Mouse (Mus musculus): ENCODE results near the gene 4930556J24Rik. TPM values are rescaled to one million over a fixed set of nuclear protein-coding genes. Genes with fewer than 3 reads are reported as not detected.

4930556J24Rik gene
- polyA plus RNA-seq, 1 experiment from 2014 or later, result 0.17 TPM

DNA sequence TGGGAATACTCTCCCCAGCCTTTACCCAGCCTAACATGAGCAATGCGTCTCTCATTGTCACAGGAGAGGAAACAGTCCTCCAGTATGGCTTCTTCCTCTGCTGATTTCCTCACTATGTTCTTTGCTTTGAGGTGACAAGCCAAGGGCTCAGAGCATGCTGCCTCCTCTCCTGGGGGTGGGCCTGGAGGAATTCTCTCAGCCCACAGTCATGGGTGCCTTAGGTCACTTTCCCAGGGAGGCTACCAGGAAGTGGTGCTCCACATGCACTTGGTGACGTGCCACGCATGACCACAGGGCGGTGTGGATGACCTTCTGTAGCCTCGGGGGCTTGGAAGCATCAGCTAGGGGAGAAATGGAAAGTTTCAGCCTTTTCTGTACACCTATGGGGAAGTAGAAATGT, 18.9 kb upstream of the 4930556J24Rik start:
- no peak overlapping the region for H3K4me3 ChIP-seq (replicated peaks)
- no peak for ATAC-seq (ENCODE audit: insufficient read depth)
- no peak overlapping the region for H3K4me2 ChIP-seq
- no peak overlapping the region for H3K9ac ChIP-seq
- H3K36me3 ChIP-seq (replicated peaks), result no peaks in the 10 kb centered on the region
- WGBS (ENCODE audit: insufficient replicate concordance), result 50% methylated on average over 5 of the region's 5 CpGs
- no peaks in the 10 kb centered on the region for H3K4me1 ChIP-seq (replicated peaks)
- no peaks in the 10 kb centered on the region for H3K9me3 ChIP-seq (replicated peaks)
- no peak overlapping the region for H3K27ac ChIP-seq (replicated peaks)
- peaks cover 38% of the 10 kb centered on the region for H3K27me3 ChIP-seq

DNA sequence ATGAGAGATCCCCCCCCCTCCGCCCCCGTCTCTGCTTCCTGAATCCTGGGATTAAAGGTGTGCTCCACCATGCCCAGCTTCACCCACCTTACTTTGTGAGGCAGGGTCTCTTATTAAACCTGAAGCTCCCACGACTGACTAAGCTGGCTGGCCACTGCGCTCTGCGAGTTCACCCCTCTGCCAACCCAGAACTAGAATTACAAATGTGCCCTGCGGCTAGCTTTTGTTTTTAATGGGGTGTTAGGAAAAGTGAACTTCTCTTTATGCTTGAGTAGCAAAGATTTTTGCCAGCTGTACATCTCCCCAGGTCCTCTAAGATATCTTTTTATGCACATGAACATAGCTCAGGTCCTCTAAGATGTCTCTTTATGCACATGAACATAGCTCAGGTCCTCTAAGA, 17.3 kb upstream of the 4930556J24Rik start:
- Histone ChIP-seq H3K9ac (no peak overlapping the region), H3K27me3 (peaks cover 23% of the 10 kb centered on the region), H3K4me3 (replicated peaks) (no peak overlapping the region), H3K9me3 (replicated peaks) (no peaks in the 10 kb centered on the region), H3K27ac (replicated peaks) (no peak overlapping the region), H3K4me1 (replicated peaks) (no peaks in the 10 kb centered on the region), H3K36me3 (replicated peaks) (no peaks in the 10 kb centered on the region), H3K4me2 (no peak overlapping the region)
- WGBS (ENCODE audit: insufficient replicate concordance), result 66% methylated on average over 6 of the region's 6 CpGs
- no peak for ATAC-seq (ENCODE audit: insufficient read depth)

DNA sequence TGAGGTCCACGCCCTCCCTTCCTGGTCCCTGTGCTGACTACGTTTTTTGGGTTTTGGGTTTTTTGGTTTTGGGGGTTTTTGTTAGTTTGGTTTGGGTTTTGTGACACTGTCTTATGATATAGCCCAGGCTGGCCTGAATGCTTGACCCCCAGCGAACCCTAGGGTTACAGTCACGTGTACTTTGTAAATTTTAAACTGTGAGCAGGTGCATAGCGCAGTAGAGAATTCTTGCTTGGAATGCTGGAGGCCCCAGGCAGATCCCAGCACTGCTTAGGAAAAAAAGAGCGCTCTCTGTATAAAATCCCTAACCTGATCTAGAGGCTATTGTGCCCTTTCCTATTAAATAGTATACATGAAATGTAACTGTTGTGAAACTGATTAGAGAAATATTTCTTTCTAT, 16.6 kb upstream of the 4930556J24Rik start:
- Histone ChIP-seq H3K9me3 (replicated peaks) (no peaks in the 10 kb centered on the region), H3K27ac (replicated peaks) (no peak overlapping the region), H3K4me2 (no peak overlapping the region), H3K4me3 (replicated peaks) (no peak overlapping the region), H3K27me3 (peaks cover 15% of the 10 kb centered on the region), H3K9ac (no peak overlapping the region), H3K36me3 (replicated peaks) (no peaks in the 10 kb centered on the region), H3K4me1 (replicated peaks) (no peaks in the 10 kb centered on the region)
- no peak for ATAC-seq (ENCODE audit: insufficient read depth)
- WGBS (ENCODE audit: insufficient replicate concordance), result 65% methylated on average over 6 of the region's 6 CpGs

DNA sequence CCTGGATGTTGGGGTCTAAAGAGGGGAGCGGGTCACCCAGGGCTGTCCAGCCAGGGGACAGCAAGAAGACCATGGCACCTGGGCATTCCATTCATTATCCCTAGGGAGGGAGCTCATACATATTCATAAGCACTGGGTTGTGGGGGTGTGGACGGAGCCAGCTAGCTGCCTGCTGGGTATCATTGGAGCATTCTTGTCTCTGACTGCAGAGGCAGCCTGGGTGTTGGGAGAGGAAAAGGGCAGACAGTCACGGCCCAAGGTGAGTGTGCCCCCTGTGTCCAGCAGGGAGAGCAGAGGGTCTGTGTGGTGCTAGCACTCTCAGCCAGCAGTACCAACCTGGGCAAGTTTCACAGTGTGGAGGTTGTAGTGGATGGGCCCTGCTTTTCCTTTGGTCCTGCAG, 13.2 kb upstream of the 4930556J24Rik start:
- no peaks in the 10 kb centered on the region for H3K9me3 ChIP-seq (replicated peaks)
- no peak overlapping the region for H3K9ac ChIP-seq
- no peak overlapping the region for H3K27ac ChIP-seq (replicated peaks)
- no peak overlapping the region for H3K4me3 ChIP-seq (replicated peaks)
- H3K27me3 ChIP-seq, result peaks cover 9% of the 10 kb centered on the region
- no peak overlapping the region for H3K4me2 ChIP-seq
- H3K4me1 ChIP-seq (replicated peaks), result no peaks in the 10 kb centered on the region
- 51% methylated on average over 3 of the region's 3 CpGs for WGBS (ENCODE audit: insufficient replicate concordance)
- no peaks in the 10 kb centered on the region for H3K36me3 ChIP-seq (replicated peaks)
- no peak for ATAC-seq (ENCODE audit: insufficient read depth)

DNA sequence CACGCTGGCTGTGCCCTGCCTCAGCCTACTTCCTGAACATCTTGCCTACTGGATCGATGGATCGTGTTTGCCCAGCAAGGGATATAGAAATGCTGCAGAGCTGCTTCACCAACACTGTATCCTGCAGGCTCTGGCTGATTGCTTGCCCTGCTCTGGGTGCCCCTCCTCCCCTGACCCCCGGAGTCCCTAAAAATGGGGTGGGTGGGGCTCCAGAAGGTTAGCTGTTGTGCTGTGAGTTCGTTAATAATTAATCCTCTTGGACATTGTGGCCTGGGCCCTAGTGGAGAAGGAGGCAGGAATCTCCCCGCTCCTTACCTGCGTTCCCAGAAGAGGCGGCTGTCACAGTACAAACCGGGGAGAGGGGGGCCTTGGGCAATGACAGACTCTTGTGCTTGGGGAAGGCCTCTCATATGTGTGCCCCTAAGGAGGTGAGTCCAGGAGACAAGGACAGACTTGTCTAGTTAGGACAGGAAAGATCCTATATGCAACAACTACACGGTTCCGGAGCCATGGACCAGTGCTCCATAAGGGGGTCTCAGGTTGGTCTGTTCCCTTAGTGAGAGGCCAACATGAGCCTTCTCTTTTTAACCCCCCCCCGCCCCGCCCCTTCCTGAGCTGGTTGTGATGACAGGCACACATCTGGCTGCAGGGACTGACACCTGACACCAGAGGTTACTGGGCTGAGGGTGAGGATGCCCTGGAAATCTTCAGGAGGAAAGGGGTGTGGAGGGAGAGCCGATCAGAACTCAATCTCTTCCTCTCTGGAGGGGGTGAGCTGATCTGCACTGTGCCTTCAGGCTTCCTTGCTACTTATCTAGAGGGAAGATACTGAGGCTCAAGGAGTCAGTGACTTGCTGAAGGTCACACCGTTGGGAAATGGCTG, 7.5 kb upstream of the 4930556J24Rik start:
- peak; percentile 64 for ATAC-seq (ENCODE audit: insufficient read depth)
- H3K4me2 ChIP-seq, result peak overlapping the region; percentile 45
- H3K4me1 ChIP-seq (replicated peaks), result 0 out of 2 replicates have a peak, but pooled peaks cover 5% of the 10 kb centered on the region
- H3K27ac ChIP-seq (replicated peaks), result no peak overlapping the region
- WGBS (ENCODE audit: insufficient replicate concordance), result 11% methylated on average over 15 of the region's 15 CpGs
- H3K36me3 ChIP-seq (replicated peaks), result peaks cover 17% of the 10 kb centered on the region
- peaks cover 37% of the 10 kb centered on the region for H3K27me3 ChIP-seq
- no peak overlapping the region for H3K9ac ChIP-seq
- H3K9me3 ChIP-seq (replicated peaks), result no peaks in the 10 kb centered on the region
- peak overlapping the region; percentile 43 for H3K4me3 ChIP-seq (replicated peaks)

DNA sequence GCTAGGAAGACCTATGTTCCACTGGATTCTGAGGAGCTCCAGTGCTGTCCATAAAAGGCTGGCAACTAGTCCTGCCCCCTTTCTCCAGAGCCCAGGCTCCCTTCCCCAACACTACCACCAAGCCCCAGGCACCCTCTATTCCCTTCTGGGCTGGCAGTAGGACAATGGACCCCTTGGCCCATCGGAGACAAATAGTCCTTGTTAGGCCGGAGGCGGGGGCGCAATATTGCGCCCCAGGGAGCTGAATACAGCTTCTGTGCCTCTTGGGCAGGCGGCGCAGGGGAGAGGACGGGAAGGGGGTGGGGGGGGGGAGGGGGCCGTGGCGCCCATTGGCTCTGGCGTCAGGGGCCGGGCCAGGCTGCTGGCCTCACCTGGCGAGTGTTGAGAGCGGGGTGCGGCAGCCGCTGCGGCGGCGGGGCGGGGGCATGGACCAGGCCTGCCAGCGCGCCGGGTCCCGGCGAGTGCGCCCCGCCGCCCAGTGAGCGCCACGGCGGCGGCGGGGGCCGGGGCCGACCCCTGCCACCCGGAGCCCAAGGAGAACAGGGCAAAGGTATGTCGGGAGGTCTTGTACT, 6.8 kb upstream of the 4930556J24Rik start, which contains the start of gene Gal3st1:
Gene Gal3st1 (plus strand): TSS at position 346 of the 572 bp plus-strand sequence.
- H3K27ac ChIP-seq (replicated peaks), result no peak within 1 kb of the TSS
- no peak within 1 kb of the TSS for H3K9ac ChIP-seq
- H3K27me3 ChIP-seq, result peaks cover 37% of the 10 kb centered on the region
- peak; percentile 58 for ATAC-seq (ENCODE audit: insufficient read depth)
- peak within 1 kb of the TSS; percentile 45 for H3K4me2 ChIP-seq
- WGBS (ENCODE audit: insufficient replicate concordance), result 2% methylated on average over 37 of the region's 37 CpGs
- no peaks in the 10 kb centered on the region for H3K9me3 ChIP-seq (replicated peaks)
- H3K4me1 ChIP-seq (replicated peaks), result 0 out of 2 replicates have a peak, but pooled peaks cover 5% of the 10 kb centered on the region
- peak within 1 kb of the TSS; percentile 43 for H3K4me3 ChIP-seq (replicated peaks)
- peaks cover 25% of the 10 kb centered on the region for H3K36me3 ChIP-seq (replicated peaks)

DNA sequence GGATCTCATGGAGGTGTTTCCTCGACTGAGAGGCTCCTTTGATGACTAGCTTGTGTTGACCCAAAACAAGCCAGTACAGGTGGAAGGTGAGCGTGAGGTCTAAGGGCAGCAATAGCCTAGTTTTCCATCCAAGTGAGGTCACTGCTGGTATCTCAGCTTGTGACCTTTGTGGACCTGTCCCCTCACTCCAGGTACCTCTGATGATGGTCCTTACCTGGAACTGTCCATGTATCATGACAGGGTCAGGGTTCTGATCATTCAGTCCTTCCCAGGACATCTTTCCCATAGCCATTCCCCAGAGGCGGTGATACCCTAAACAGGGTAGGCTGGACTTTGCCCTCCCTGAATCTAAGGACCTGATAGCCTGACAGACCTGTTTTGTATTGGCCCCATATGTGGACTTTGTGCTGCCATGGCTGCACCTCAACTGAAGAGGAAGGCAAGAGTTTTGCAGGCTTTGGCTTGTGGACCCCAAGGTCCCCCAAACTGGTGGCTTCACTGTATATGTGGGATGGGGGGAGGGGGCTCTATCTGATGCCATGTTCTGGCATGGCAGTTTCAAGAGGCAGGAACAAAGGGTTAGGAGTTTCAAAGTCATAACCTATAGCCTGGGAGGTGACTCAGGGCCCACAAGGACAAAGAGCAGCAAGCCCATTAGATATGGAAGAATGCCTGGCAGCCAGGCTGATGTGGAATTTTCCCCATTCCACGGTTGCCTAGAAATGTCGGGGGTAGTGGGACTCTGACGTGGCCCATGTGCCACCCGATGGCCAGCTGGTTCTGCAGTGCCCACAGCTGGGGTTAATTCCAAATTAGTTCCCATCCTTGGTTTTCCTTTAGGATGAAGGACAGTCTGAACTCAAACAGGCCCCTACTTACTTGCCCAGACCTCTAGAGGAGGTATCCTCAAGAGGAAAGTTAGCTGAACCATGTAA, 6.0 kb upstream of the 4930556J24Rik start:
- WGBS (ENCODE audit: insufficient replicate concordance), result 54% methylated on average over 7 of the region's 7 CpGs
- H3K4me3 ChIP-seq (replicated peaks), result no peak overlapping the region
- peaks cover 33% of the 10 kb centered on the region for H3K36me3 ChIP-seq (replicated peaks)
- 0 out of 2 replicates have a peak, but pooled peaks cover 5% of the 10 kb centered on the region for H3K4me1 ChIP-seq (replicated peaks)
- ATAC-seq (ENCODE audit: insufficient read depth), result 0 out of 2 replicates have a peak, but pooled peaks have one; percentile 16
- peak overlapping the region; percentile 45 for H3K4me2 ChIP-seq
- peaks cover 37% of the 10 kb centered on the region for H3K27me3 ChIP-seq
- no peaks in the 10 kb centered on the region for H3K9me3 ChIP-seq (replicated peaks)
- no peak overlapping the region for H3K9ac ChIP-seq
- H3K27ac ChIP-seq (replicated peaks), result no peak overlapping the region

DNA sequence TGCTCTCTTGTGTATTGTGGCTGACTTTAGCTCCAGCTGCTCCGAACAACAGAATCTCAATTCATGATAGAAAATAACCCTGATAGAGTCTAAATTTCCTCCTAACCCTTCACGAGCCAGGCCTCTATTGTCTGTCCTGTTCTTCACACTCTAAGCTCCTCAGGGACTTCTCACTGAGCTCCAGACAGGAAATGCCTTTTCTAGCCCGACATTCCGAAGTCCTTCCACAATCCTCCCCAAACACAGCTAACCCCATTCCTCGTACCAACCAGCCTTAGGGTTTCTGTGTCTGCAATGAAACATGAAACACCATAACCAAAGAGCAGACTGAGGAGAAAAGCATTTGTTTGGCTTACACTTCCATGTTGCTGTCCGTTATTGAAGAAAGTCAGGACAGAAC, 5.0 kb upstream of the 4930556J24Rik start:
- H3K4me1 ChIP-seq (replicated peaks), result 0 out of 2 replicates have a peak, but pooled peaks cover 5% of the 10 kb centered on the region
- no peak for ATAC-seq (ENCODE audit: insufficient read depth)
- no peaks in the 10 kb centered on the region for H3K9me3 ChIP-seq (replicated peaks)
- H3K36me3 ChIP-seq (replicated peaks), result peaks cover 43% of the 10 kb centered on the region
- H3K27me3 ChIP-seq, result peaks cover 37% of the 10 kb centered on the region
- no peak overlapping the region for H3K9ac ChIP-seq
- H3K27ac ChIP-seq (replicated peaks), result no peak overlapping the region
- H3K4me2 ChIP-seq, result no peak overlapping the region
- WGBS (ENCODE audit: insufficient replicate concordance), result 39% methylated on average over 6 of the region's 6 CpGs
- no peak overlapping the region for H3K4me3 ChIP-seq (replicated peaks)

DNA sequence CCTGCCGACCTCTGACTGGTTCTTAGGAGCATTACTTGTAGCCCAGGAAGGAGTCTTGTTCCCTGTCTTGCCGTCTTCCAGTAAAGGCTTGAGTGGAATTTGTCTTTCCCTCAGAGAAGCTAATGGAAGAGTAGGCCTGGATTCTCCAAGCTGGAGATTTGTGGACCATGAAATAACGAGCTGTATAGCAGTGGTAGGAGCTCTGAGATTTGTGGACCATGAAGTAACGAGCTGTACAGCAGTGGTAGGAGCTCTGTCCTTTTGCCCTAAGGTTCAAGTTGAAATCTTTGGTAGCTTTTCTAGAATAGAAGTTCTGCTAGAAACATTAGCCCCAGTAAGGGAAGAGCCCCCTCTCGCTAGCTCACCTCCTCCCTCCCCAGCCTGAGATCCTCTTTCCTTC, 1.8 kb upstream of the 4930556J24Rik start:
- Histone ChIP-seq H3K4me1 (replicated peaks) (0 out of 2 replicates have a peak, but pooled peaks cover 5% of the 10 kb centered on the region), H3K27me3 (peaks cover 14% of the 10 kb centered on the region), H3K4me2 (no peak overlapping the region), H3K9ac (no peak overlapping the region), H3K4me3 (replicated peaks) (no peak overlapping the region), H3K36me3 (replicated peaks) (peaks cover 74% of the 10 kb centered on the region), H3K27ac (replicated peaks) (no peak overlapping the region), H3K9me3 (replicated peaks) (no peaks in the 10 kb centered on the region)
- ATAC-seq (ENCODE audit: insufficient read depth), result no peak
- WGBS (ENCODE audit: insufficient replicate concordance), result 71% methylated on average over 5 of the region's 5 CpGs

DNA sequence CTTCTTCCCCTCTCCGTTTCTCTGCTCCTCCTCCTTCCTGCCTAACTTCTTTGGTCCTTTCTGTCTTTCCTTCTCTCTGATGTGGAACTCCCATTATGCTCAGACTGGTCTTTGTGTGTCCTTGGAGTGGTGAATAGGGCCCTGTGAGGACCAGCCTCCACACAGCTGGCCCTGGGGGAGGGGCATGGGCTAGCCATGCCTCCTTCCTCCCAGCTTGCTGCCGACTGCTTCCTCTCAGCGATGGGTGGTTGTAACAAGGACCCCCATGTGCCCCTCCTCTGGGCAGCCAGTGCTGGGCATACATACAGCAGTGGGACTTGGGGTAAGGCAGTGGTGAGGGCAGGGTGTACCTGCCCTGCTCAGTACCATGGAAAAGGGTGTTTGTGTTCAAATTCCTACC, 2.3 kb downstream of the 4930556J24Rik start:
- H3K36me3 ChIP-seq (replicated peaks), result peaks cover 100% of the 10 kb centered on the region
- H3K27ac ChIP-seq (replicated peaks), result no peak overlapping the region
- WGBS (ENCODE audit: insufficient replicate concordance), result 69% methylated on average over 3 of the region's 3 CpGs
- no peaks in the 10 kb centered on the region for H3K9me3 ChIP-seq (replicated peaks)
- ATAC-seq (ENCODE audit: insufficient read depth), result no peak
- no peak overlapping the region for H3K9ac ChIP-seq
- H3K27me3 ChIP-seq, result no peaks in the 10 kb centered on the region
- no peak overlapping the region for H3K4me3 ChIP-seq (replicated peaks)
- H3K4me2 ChIP-seq, result no peak overlapping the region
- no peaks in the 10 kb centered on the region for H3K4me1 ChIP-seq (replicated peaks)

Measured in liver, embryonic 15.5 days (tissue).